Mouse (Mus musculus) CD4-positive, CD25-positive, alpha-beta regulatory T cell, adult 9 weeks (primary cell): ENCODE data around the gene Cacnb2. TPM values are rescaled to one million over a fixed set of nuclear protein-coding genes. Genes with fewer than 3 reads are reported as not detected.

Experiments used
- polyA plus RNA-seq: library from polyadenylated mRNA; unstranded; fragments of 100-300 nt; shearing (Covaris generic); gene quantifications from one replicate; pipeline ENCODE4 v1.2.1, GENCODE M21; 2017

Cacnb2 gene
- polyA plus RNA-seq, result 0.29 TPM

GRCm38 (mm10) chr2:14602788-14603187 is at the start of gene Cacnb2:
Gene Cacnb2 (plus strand): TSS chr2:14603088.

Other genes with a start within 250 kb of the Cacnb2 start
- not detected for gene Slc39a12, start 214.8 kb upstream of the Cacnb2 start, polyA plus RNA-seq